Mouse (Mus musculus): ENCODE results near the gene Rgs8. TPM values are rescaled to one million over a fixed set of nuclear protein-coding genes. Genes with fewer than 3 reads are reported as not detected.

Rgs8 gene
- total and polyA plus RNA-seq, 3 experiments, result not detected

DNA sequence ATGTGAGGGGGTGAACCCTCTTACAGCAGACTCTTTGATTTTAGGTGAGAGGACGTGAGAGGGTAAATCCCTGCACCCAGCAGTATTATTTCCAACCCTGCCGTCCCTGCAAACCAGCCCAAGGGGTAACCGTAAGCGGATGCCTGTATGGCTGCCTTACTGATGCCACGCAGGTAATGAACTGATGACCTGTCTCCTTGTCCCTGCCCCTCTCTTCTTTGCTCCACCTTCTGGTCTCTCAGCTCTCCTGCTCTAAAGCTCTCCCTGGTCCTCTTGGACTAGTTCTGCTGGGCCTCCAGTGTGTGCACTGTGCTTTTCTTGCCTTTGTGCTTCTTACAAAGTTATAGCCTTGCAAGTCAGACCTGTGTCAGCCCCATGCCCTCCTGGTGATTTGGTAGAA, 15.0 kb downstream of the Rgs8 start:
- Histone ChIP-seq H3K27ac (ENCODE audit: insufficient read depth, low read depth) (no peak overlapping the region), H3K27me3 (replicated peaks) (peaks cover 32% of the 10 kb centered on the region), H3K79me2 (replicated peaks; ENCODE audit: control insufficient read depth, extremely low read depth, insufficient read depth, poor library complexity, severe bottlenecking) (no peaks in the 10 kb centered on the region), H3K36me3 (replicated peaks in 1 of 2; ENCODE audit: control insufficient read depth in 1 of 2, insufficient read depth in 1 of 2, low read length in 1 of 2) (no peaks in the 10 kb centered on the region), H3K4me3 (replicated peaks in 1 of 3; ENCODE audit: low read depth in 2 of 3, low read length in 2 of 3, poor library complexity in 1 of 3) (no peak overlapping the region), H3K9me3 (replicated peaks; ENCODE audit: low read length) (peaks cover 3% of the 10 kb centered on the region), H3K4me2 (ENCODE audit: insufficient read depth, low read depth, poor library complexity, severe bottlenecking) (no peak overlapping the region), H3K4me1 (ENCODE audit: control insufficient read depth in 1 of 2, insufficient read depth in 2 of 2) (no peaks in the 10 kb centered on the region), H3K9ac (ENCODE audit: insufficient read depth, low read depth) (no peak overlapping the region)
- dilution Hi-C loops (cut with MboI; ENCODE audit: extremely low pct_ligation_motif_present, extremely low pct_unique_long_range_greater_than_20kb, low sequenced_read_pairs) (no loop called here), in situ Hi-C loops (cut with MboI; ENCODE audit: low pct_ligation_motif_present, low pct_unique_long_range_greater_than_20kb, low sequenced_read_pairs) (no loop called here)
- no peak for DNase-seq (ENCODE audit: extremely low read depth)
- TF ChIP-seq MAFK (IDR thresholded peaks at IDR 0.05; ENCODE audit: insufficient replicate concordance, low read length) (no peak), TCF12 (IDR thresholded peaks at IDR 0.05; ENCODE audit: low read depth, low read length) (no peak), ZMIZ1 (IDR thresholded peaks at IDR 0.05; ENCODE audit: low read depth, low read length) (no peak), RCOR1 (conservative IDR thresholded peaks at IDR 0.05; ENCODE audit: low read depth, low read length) (no peak)

GRCm38 (mm10) chr1:153669086-153669485, 16.3 kb downstream of the Rgs8 start:
- in situ Hi-C loops (cut with MboI; ENCODE audit: low pct_ligation_motif_present, low pct_unique_long_range_greater_than_20kb, low sequenced_read_pairs), result no loop called here
- TF ChIP-seq IRF4 (IDR thresholded peaks at IDR 0.05; ENCODE audit: low read depth, low read length) (no peak), USF1 (IDR thresholded peaks at IDR 0.05; ENCODE audit: low read depth, low read length) (no peak), RAD21 (IDR thresholded peaks at IDR 0.05; ENCODE audit: low read depth, low read length) (no peak), TBP (conservative IDR thresholded peaks at IDR 0.05; ENCODE audit: low read depth, low read length) (no peak), BHLHE40 (IDR thresholded peaks at IDR 0.05; ENCODE audit: low read depth, low read length) (no peak), TCF12 (IDR thresholded peaks at IDR 0.05; ENCODE audit: low read depth, low read length) (no peak), SIN3A (IDR thresholded peaks at IDR 0.05; ENCODE audit: low read length) (no peak), ELF1 (IDR thresholded peaks at IDR 0.05; ENCODE audit: low read depth, low read length) (no peak), MAZ (IDR thresholded peaks at IDR 0.05; ENCODE audit: low read depth, low read length) (no peak), PAX5 (IDR thresholded peaks at IDR 0.05; ENCODE audit: low read length) (no peak), ZMIZ1 (IDR thresholded peaks at IDR 0.05; ENCODE audit: low read depth, low read length) (no peak), NELFE (IDR thresholded peaks at IDR 0.05; ENCODE audit: low read depth, low read length) (no peak), MAFK (IDR thresholded peaks at IDR 0.05; ENCODE audit: insufficient replicate concordance, low read length) (no peak), MXI1 (IDR thresholded peaks at IDR 0.05; ENCODE audit: low read depth, low read length) (no peak), HCFC1 (IDR thresholded peaks at IDR 0.05; ENCODE audit: low read depth, low read length) (no peak), KAT2A (IDR thresholded peaks at IDR 0.05; ENCODE audit: insufficient replicate concordance, low read length) (no peak), MAX (IDR thresholded peaks at IDR 0.05; ENCODE audit: low read length) (no peak), E2F4 (IDR thresholded peaks at IDR 0.05; ENCODE audit: insufficient replicate concordance, low read depth, low read length) (no peak)
- H3K4me1 ChIP-seq (ENCODE audit: control insufficient read depth in 1 of 2, insufficient read depth in 2 of 2), result no peaks in the 10 kb centered on the region
- no peak overlapping the region for H3K4me3 ChIP-seq (replicated peaks in 1 of 3; ENCODE audit: low read depth in 2 of 3, low read length in 2 of 3, poor library complexity in 1 of 3)
- H3K4me2 ChIP-seq (ENCODE audit: insufficient read depth, low read depth, poor library complexity, severe bottlenecking), result no peak overlapping the region
- H3K9ac ChIP-seq (ENCODE audit: insufficient read depth, low read depth), result no peak overlapping the region
- H3K9me3 ChIP-seq (replicated peaks; ENCODE audit: low read length), result no peaks in the 10 kb centered on the region
- dilution Hi-C loops (cut with MboI; ENCODE audit: extremely low pct_ligation_motif_present, extremely low pct_unique_long_range_greater_than_20kb, low sequenced_read_pairs), result no loop called here
- H3K27me3 ChIP-seq (replicated peaks), result peaks cover 32% of the 10 kb centered on the region
- no peak overlapping the region for H3K27ac ChIP-seq (ENCODE audit: insufficient read depth, low read depth)
- H3K79me2 ChIP-seq (replicated peaks; ENCODE audit: control insufficient read depth, extremely low read depth, insufficient read depth, poor library complexity, severe bottlenecking), result no peaks in the 10 kb centered on the region
- no peak for DNase-seq (ENCODE audit: extremely low read depth)
- H3K36me3 ChIP-seq (replicated peaks in 1 of 2; ENCODE audit: control insufficient read depth in 1 of 2, insufficient read depth in 1 of 2, low read length in 1 of 2), result no peaks in the 10 kb centered on the region
